Mouse (Mus musculus) kidney, embryonic 14.5 days (tissue): Measurements from ENCODE around the gene Celf3. TPM values are rescaled to one million over a fixed set of nuclear protein-coding genes. Genes with fewer than 3 reads are reported as not detected.

Source experiments
- ATAC-seq: fragments of 200-750 bp; cut with Nextera tagmentation; 2 replicates; pipeline ENCODE4 v1.8.0; 2017; ENCODE audit warnings: moderate number of reproducible peaks, mild to moderate bottlenecking, moderate TSS enrichment, moderate library complexity; ENCODE audit not compliant: low FRiP score, low TSS enrichment
- H3K27ac ChIP-seq: fragments of 300-500 bp; sonication (generic); 2 replicates; pipeline ENCODE4 v1.5.1; 2014; ENCODE audit warnings: low read depth, mild to moderate bottlenecking, low read length, moderate library complexity, mixed read lengths
- H3K27me3 ChIP-seq: fragments of 300-500 bp; sonication (generic); 2 replicates; pipeline ENCODE4 v1.6.1; 2014; ENCODE audit warnings: mild to moderate bottlenecking, low read length; ENCODE audit not compliant: control insufficient read depth, insufficient read depth
- H3K36me3 ChIP-seq: fragments of 300-500 bp; sonication (generic); 2 replicates; pipeline ENCODE4 v1.6.1; 2014; ENCODE audit warnings: low read length, mixed read lengths; ENCODE audit not compliant: control insufficient read depth, insufficient read depth
- H3K4me1 ChIP-seq: fragments of 300-500 bp; sonication (generic); 2 replicates; pipeline ENCODE4 v1.6.1; 2014; ENCODE audit warnings: low read length, mixed read lengths; ENCODE audit not compliant: control insufficient read depth, insufficient read depth
- H3K4me2 ChIP-seq: fragments of 300-500 bp; sonication (generic); replicated peaks from 2 replicates; pipeline ENCODE4 v1.6.1; 2014; ENCODE audit warnings: low read depth, mild to moderate bottlenecking, low read length
- H3K4me3 ChIP-seq: fragments of 300-500 bp; sonication (generic); 2 replicates; pipeline ENCODE4 v1.5.1; 2014; ENCODE audit warnings: mild to moderate bottlenecking, low read length
- H3K9ac ChIP-seq: fragments of 300-500 bp; sonication (generic); 2 replicates; pipeline ENCODE4 v1.6.1; 2014; ENCODE audit warnings: low read depth, mild to moderate bottlenecking, low read length, moderate library complexity
- H3K9me3 ChIP-seq: fragments of 300-500 bp; sonication (generic); 2 replicates; pipeline ENCODE4 v1.6.1; 2016; ENCODE audit warnings: low read length; ENCODE audit not compliant: control insufficient read depth
- WGBS: fragments of 180-500 bp; shearing (Covaris S2); extraction: QIAGEN DNeasy Blood & Tissue Kit; methylation state at CpG from one replicate; pipeline ENCODE4 v1.1.7; 2014; 5-methylcytosine and 5-hydroxymethylcytosine counted together
- polyA plus RNA-seq: library from polyadenylated mRNA; unstranded; fragments of >200 nt; fragmentation: Nextera tagmentation; extraction: Ambion mirVana; gene quantifications from 2 replicates; pipeline ENCODE4 v1.2.1, GENCODE M21; 2014

Celf3 gene
- polyA plus RNA-seq, 1 experiment from 2014 or later = 0.34 TPM

- ATAC-seq = no peak
These were observed 1.6 kb upstream of the Celf3 start for GRCm38 (mm10) chr3:94476301-94477035.

GRCm38 (mm10) chr3:94477444-94477843 is 651 bp upstream of the Celf3 start:
- no peak for ATAC-seq
- Histone ChIP-seq H3K4me3 (no peak overlapping the region), H3K9me3 (no peaks in the 10 kb centered on the region), H3K9ac (no peak overlapping the region), H3K27ac (no peak overlapping the region), H3K27me3 (peaks cover 21% of the 10 kb centered on the region), H3K4me2 (no peak overlapping the region), H3K36me3 (no peaks in the 10 kb centered on the region), H3K4me1 (0 out of 2 replicates have a peak, but pooled peaks cover 3% of the 10 kb centered on the region)
- 56% methylated on average over 4 of the region's 4 CpGs for WGBS

More at GRCm38 (mm10) chr3:94476301-94477035, 1.6 kb upstream of the Celf3 start:
- Histone ChIP-seq H3K4me3 (no peak overlapping the region), H3K27me3 (peaks cover 21% of the 10 kb centered on the region), H3K4me1 (0 out of 2 replicates have a peak, but pooled peaks cover 3% of the 10 kb centered on the region), H3K9me3 (no peaks in the 10 kb centered on the region), H3K4me2 (no peak overlapping the region), H3K27ac (no peak overlapping the region), H3K36me3 (no peaks in the 10 kb centered on the region), H3K9ac (no peak overlapping the region)
- 53% methylated on average over 8 of the region's 8 CpGs for WGBS

- no peak overlapping the region for H3K9ac ChIP-seq
- no peaks in the 10 kb centered on the region for H3K36me3 ChIP-seq
- 10% methylated on average over 9 of the region's 9 CpGs for WGBS
- no peak for ATAC-seq
- no peak overlapping the region for H3K4me2 ChIP-seq
- H3K4me3 ChIP-seq = no peak overlapping the region
- peaks cover 21% of the 10 kb centered on the region for H3K27me3 ChIP-seq
- H3K9me3 ChIP-seq = no peaks in the 10 kb centered on the region
- 0 out of 2 replicates have a peak, but pooled peaks cover 3% of the 10 kb centered on the region for H3K4me1 ChIP-seq
- no peak overlapping the region for H3K27ac ChIP-seq
These were observed 585 bp downstream of the Celf3 start for GRCm38 (mm10) chr3:94478591-94479169.

- ATAC-seq = no peak
- Histone ChIP-seq H3K4me3 (no peak overlapping the region; the same call in 1 of the 2 replicates), H3K27ac (no peak overlapping the region), H3K27me3 (peaks cover 21% of the 10 kb centered on the region), H3K9me3 (no peaks in the 10 kb centered on the region), H3K36me3 (no peaks in the 10 kb centered on the region), H3K4me2 (no peak overlapping the region; the same call in 1 of the 2 replicates), H3K9ac (no peak overlapping the region), H3K4me1 (0 out of 2 replicates have a peak, but pooled peaks cover 3% of the 10 kb centered on the region)
- WGBS = 3% methylated on average over 11 of the region's 11 CpGs
These were observed 1.5 kb downstream of the Celf3 start for GRCm38 (mm10) chr3:94479564-94479963.

GRCm38 (mm10) chr3:94480291-94480884 is 2.3 kb downstream of the Celf3 start, which contains the start of gene Riiad1:
TSS of gene Riiad1 (minus strand) at chr3:94480341.
- H3K27me3 ChIP-seq = peaks cover 21% of the 10 kb centered on the region
- no peak within 1 kb of the TSS; the same call in 1 of the 2 replicates for H3K4me2 ChIP-seq
- H3K9me3 ChIP-seq = no peaks in the 10 kb centered on the region
- H3K4me3 ChIP-seq = no peak within 1 kb of the TSS; the same call in 1 of the 2 replicates
- no peak within 1 kb of the TSS for H3K9ac ChIP-seq
- H3K36me3 ChIP-seq = no peaks in the 10 kb centered on the region
- H3K27ac ChIP-seq = no peak within 1 kb of the TSS
- no peak for ATAC-seq
- H3K4me1 ChIP-seq = 0 out of 2 replicates have a peak, but pooled peaks cover 3% of the 10 kb centered on the region
- WGBS = 6% methylated on average over 16 of the region's 16 CpGs

- no peak overlapping the region for H3K27ac ChIP-seq
- H3K4me3 ChIP-seq = no peak overlapping the region
- peaks cover 21% of the 10 kb centered on the region for H3K27me3 ChIP-seq
- 64% methylated on average over 4 of the region's 4 CpGs for WGBS
- no peaks in the 10 kb centered on the region for H3K9me3 ChIP-seq
- H3K9ac ChIP-seq = no peak overlapping the region
- H3K4me1 ChIP-seq = 0 out of 2 replicates have a peak, but pooled peaks cover 3% of the 10 kb centered on the region
- no peak overlapping the region for H3K4me2 ChIP-seq
- no peak for ATAC-seq
- H3K36me3 ChIP-seq = no peaks in the 10 kb centered on the region
These were observed 3.3 kb downstream of the Celf3 start for GRCm38 (mm10) chr3:94481429-94481828.

- ATAC-seq = no peak
These were observed 4.8 kb downstream of the Celf3 start for GRCm38 (mm10) chr3:94482764-94483385.

GRCm38 (mm10) chr3:94483790-94484439 is 5.8 kb downstream of the Celf3 start:
- no peak; the same call in 1 of the 2 replicates for ATAC-seq
- no peak overlapping the region for H3K4me2 ChIP-seq
- H3K36me3 ChIP-seq = no peaks in the 10 kb centered on the region
- peaks cover 13% of the 10 kb centered on the region for H3K27me3 ChIP-seq
- H3K4me3 ChIP-seq = no peak overlapping the region
- WGBS = 27% methylated on average over 20 of the region's 20 CpGs
- no peak overlapping the region for H3K9ac ChIP-seq
- H3K27ac ChIP-seq = no peak overlapping the region
- H3K9me3 ChIP-seq = no peaks in the 10 kb centered on the region
- H3K4me1 ChIP-seq = 0 out of 2 replicates have a peak, but pooled peaks cover 3% of the 10 kb centered on the region

More at GRCm38 (mm10) chr3:94482764-94483385, 4.8 kb downstream of the Celf3 start:
- Histone ChIP-seq H3K4me1 (0 out of 2 replicates have a peak, but pooled peaks cover 3% of the 10 kb centered on the region), H3K27me3 (peaks cover 20% of the 10 kb centered on the region), H3K9ac (no peak overlapping the region), H3K4me3 (no peak overlapping the region), H3K27ac (no peak overlapping the region), H3K9me3 (no peaks in the 10 kb centered on the region), H3K4me2 (no peak overlapping the region), H3K36me3 (no peaks in the 10 kb centered on the region)
- 88% methylated on average over 17 of the region's 17 CpGs for WGBS
